Mouse (Mus musculus) small intestine, adult 2 months (tissue): ENCODE results near the gene Prpf8. TPM values are rescaled to one million over a fixed set of nuclear protein-coding genes. Genes with fewer than 3 reads are reported as not detected.
A peak's percentile ranks its signal among the peaks of the same experiment; 100 is the strongest.

Experiments
- H3K27ac ChIP-seq: fragments of 200-500 bp; 2 replicates; pipeline ENCODE4 v1.5.1; 2012; ENCODE audit warnings: low read depth, low read length, control low read depth, inconsistent platforms; ENCODE audit not compliant: insufficient read depth
- H3K27me3 ChIP-seq: fragments of 200-500 bp; 2 replicates; pipeline ENCODE4 v1.6.1; 2012; ENCODE audit warnings: mild to moderate bottlenecking, moderate library complexity, low read length, inconsistent platforms; ENCODE audit not compliant: control insufficient read depth, insufficient read depth
- H3K36me3 ChIP-seq: fragments of 200-500 bp; 2 replicates; pipeline ENCODE4 v1.6.1; 2012; ENCODE audit warnings: mild to moderate bottlenecking, low read length, control low read depth, inconsistent platforms; ENCODE audit not compliant: control insufficient read depth, insufficient read depth
- H3K4me1 ChIP-seq: fragments of 200-500 bp; 2 replicates; pipeline ENCODE4 v1.6.1; 2012; ENCODE audit warnings: low read length, inconsistent platforms, mixed read lengths; ENCODE audit not compliant: control insufficient read depth, insufficient read depth, insufficient read length
- H3K4me3 ChIP-seq: fragments of 200-500 bp; 2 replicates; pipeline ENCODE4 v1.5.1; 2012; ENCODE audit warnings: low read depth, mild to moderate bottlenecking, control low read depth, inconsistent platforms, low read length, moderate library complexity
- CTCF ChIP-seq: fragments of 200-500 bp; IDR thresholded peaks from 2 replicates; pipeline ENCODE4 v1.5.1; 2012; ENCODE audit warnings: low read depth, mild to moderate bottlenecking, control low read depth, inconsistent platforms, low read length, moderate library complexity, mixed read lengths; ENCODE audit not compliant: insufficient replicate concordance, insufficient read length; ENCODE audit errors: extremely low read depth
- POLR2A ChIP-seq: fragments of 200-500 bp; IDR thresholded peaks from 2 replicates; pipeline ENCODE4 v1.6.1; 2012; ENCODE audit warnings: low read depth, mild to moderate bottlenecking, control low read depth, inconsistent platforms, low read length, moderate library complexity
- WGBS: fragments of 180-500 bp; shearing (Covaris S2); methylation state at CpG from one replicate; pipeline ENCODE4 v1.1.7; 2018; 5-methylcytosine and 5-hydroxymethylcytosine counted together
- polyA plus RNA-seq: library from polyadenylated mRNA; depleted of rRNA; stranded (reverse); fragments of >200 nt; gene quantifications from 2 replicates; pipeline ENCODE4 v1.2.3, GENCODE M21; 2012

Gene Prpf8
- polyA plus RNA-seq, 1 experiment = 44.2 TPM

GRCm38 (mm10) chr11:75513336-75513735 is 26.7 kb downstream of the Prpf8 start, which contains the start of gene Scarf1:
Gene Scarf1, plus strand, starts transcription at chr11:75513540.
- 76% methylated on average over 8 of the region's 8 CpGs for WGBS
- Histone ChIP-seq H3K4me3 (peak within 1 kb of the TSS; percentile 49), H3K36me3 (peaks cover 13% of the 10 kb centered on the region), H3K27ac (no peak within 1 kb of the TSS), H3K4me1 (peaks cover 11% of the 10 kb centered on the region), H3K27me3 (no peaks in the 10 kb centered on the region)
- TF ChIP-seq CTCF (no peak), POLR2A (no peak)

GRCm38 (mm10) chr11:75515186-75515585 is 28.6 kb downstream of the Prpf8 start:
- WGBS = 91% methylated on average over 25 of the region's 25 CpGs
- H3K4me1 ChIP-seq = peaks cover 3% of the 10 kb centered on the region; the same call in 1 of the 2 replicates
- no peak for TF ChIP-seq CTCF
- TF ChIP-seq POLR2A = no peak

GRCm38 (mm10) chr11:75519834-75520633 is 33.4 kb downstream of the Prpf8 start:
- H3K4me1 ChIP-seq = no peaks in the 10 kb centered on the region
- no peak overlapping the region for H3K4me3 ChIP-seq
- no peak for TF ChIP-seq CTCF
- no peak for TF ChIP-seq POLR2A
- no peak overlapping the region for H3K27ac ChIP-seq
- peaks cover 3% of the 10 kb centered on the region; the same call in 1 of the 2 replicates for H3K36me3 ChIP-seq
- H3K27me3 ChIP-seq = no peaks in the 10 kb centered on the region
- 75% methylated on average over 15 of the region's 15 CpGs for WGBS

More at GRCm38 (mm10) chr11:75515186-75515585, 28.6 kb downstream of the Prpf8 start:
- peaks cover 3% of the 10 kb centered on the region; the same call in 1 of the 2 replicates for H3K36me3 ChIP-seq
- H3K27ac ChIP-seq = no peak overlapping the region
- H3K27me3 ChIP-seq = no peaks in the 10 kb centered on the region
- no peak overlapping the region for H3K4me3 ChIP-seq

DNA sequence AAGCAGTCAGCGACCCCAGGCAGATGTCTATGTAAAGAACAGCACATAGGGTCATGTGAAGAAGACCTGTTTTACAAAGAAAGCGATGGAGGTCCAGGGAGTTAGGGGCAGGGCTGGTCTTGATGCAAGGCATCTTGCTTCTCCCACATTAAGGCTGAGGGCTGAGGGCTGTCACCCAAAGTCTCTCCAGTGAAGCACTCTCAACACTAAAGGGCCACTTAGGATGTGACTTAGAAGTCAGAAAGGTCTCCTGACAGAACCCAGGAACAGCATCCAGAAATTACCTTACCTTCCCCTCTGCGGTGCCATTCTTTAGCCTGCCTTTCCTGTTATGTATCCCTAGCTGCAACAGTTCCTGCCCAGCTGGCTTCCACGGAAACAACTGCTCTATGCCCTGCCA is 35.0 kb downstream of the Prpf8 start:
- no peak overlapping the region for H3K4me3 ChIP-seq
- H3K36me3 ChIP-seq = 0 out of 2 replicates have a peak, but pooled peaks cover 7% of the 10 kb centered on the region
- no peaks in the 10 kb centered on the region for H3K4me1 ChIP-seq
- H3K27me3 ChIP-seq = no peaks in the 10 kb centered on the region
- no peak for TF ChIP-seq POLR2A
- H3K27ac ChIP-seq = no peak overlapping the region
- WGBS = 88% methylated on average over 4 of the region's 4 CpGs

GRCm38 (mm10) chr11:75522793-75523192 is 36.2 kb downstream of the Prpf8 start:
- H3K4me3 ChIP-seq = no peak overlapping the region
- H3K27me3 ChIP-seq = no peaks in the 10 kb centered on the region
- TF ChIP-seq POLR2A (no peak), CTCF (no peak)
- H3K27ac ChIP-seq = no peak overlapping the region
- no peaks in the 10 kb centered on the region for H3K4me1 ChIP-seq
- 0 out of 2 replicates have a peak, but pooled peaks cover 7% of the 10 kb centered on the region for H3K36me3 ChIP-seq
- WGBS = 93% methylated on average over 2 of the region's 2 CpGs

- H3K27me3 ChIP-seq = no peaks in the 10 kb centered on the region
- no peak overlapping the region for H3K27ac ChIP-seq
- peaks cover 2% of the 10 kb centered on the region; the same call in 1 of the 2 replicates for H3K4me1 ChIP-seq
- WGBS = 87% methylated on average over 15 of the region's 15 CpGs
- H3K4me3 ChIP-seq = no peak overlapping the region
- no peak for TF ChIP-seq CTCF
- TF ChIP-seq POLR2A = no peak
- H3K36me3 ChIP-seq = 0 out of 2 replicates have a peak, but pooled peaks cover 7% of the 10 kb centered on the region
These were observed 39.0 kb downstream of the Prpf8 start for GRCm38 (mm10) chr11:75525531-75526125.

DNA sequence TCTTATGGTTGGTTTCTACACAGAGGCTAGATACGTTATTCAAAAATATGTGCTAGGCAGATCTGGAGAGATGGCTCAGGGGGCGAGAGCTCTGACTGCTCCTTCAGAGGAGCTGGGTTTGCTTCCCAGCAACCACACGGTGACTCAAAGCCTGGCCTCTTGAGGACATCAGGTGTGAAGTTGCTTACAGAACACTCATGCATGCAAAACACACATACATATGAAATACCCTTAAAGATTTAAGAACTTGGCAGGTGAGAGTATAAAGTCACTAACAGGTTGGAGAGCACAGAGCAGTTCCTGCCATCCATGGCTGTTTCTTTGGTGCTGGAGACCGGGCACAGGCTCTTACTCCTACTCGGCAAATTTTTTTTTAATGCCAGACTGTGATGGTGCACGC is 40.3 kb downstream of the Prpf8 start:
- 87% methylated on average over 6 of the region's 6 CpGs for WGBS
- no peak for TF ChIP-seq POLR2A
- TF ChIP-seq CTCF = no peak
- Histone ChIP-seq H3K36me3 (0 out of 2 replicates have a peak, but pooled peaks cover 7% of the 10 kb centered on the region), H3K4me3 (no peak overlapping the region), H3K27ac (no peak overlapping the region), H3K27me3 (no peaks in the 10 kb centered on the region), H3K4me1 (peaks cover 2% of the 10 kb centered on the region; the same call in 1 of the 2 replicates)
